Mouse (Mus musculus): Measurements from ENCODE around the gene Aqp9. TPM values are rescaled to one million over a fixed set of nuclear protein-coding genes. Genes with fewer than 3 reads are reported as not detected.

The Aqp9 gene
- total RNA-seq, 2 experiments from 2014 or later: 128 to 163 TPM

- ATAC-seq (replicated peaks; ENCODE audit: low FRiP score, poor library complexity, severe bottlenecking): no peak; the same call in 1 of the 2 replicates
Measured at GRCm38 (mm10) chr9:71071581-71072330, 96.7 kb downstream of the Aqp9 start.

GRCm38 (mm10) chr9:71070628-71071027 is 97.9 kb downstream of the Aqp9 start:
- no peak for ATAC-seq (replicated peaks; ENCODE audit: low FRiP score, poor library complexity, severe bottlenecking)

GRCm38 (mm10) chr9:71068866-71069390 is 99.6 kb downstream of the Aqp9 start:
- ATAC-seq (replicated peaks; ENCODE audit: low FRiP score, poor library complexity, severe bottlenecking): no peak

- no peak for ATAC-seq (replicated peaks; ENCODE audit: low FRiP score, poor library complexity, severe bottlenecking)
Measured at GRCm38 (mm10) chr9:71067156-71067555, 101.3 kb downstream of the Aqp9 start.

- ATAC-seq (replicated peaks; ENCODE audit: low FRiP score, poor library complexity, severe bottlenecking): no peak
Measured at GRCm38 (mm10) chr9:71066491-71066890, 102.0 kb downstream of the Aqp9 start.

- no peak for ATAC-seq (replicated peaks; ENCODE audit: low FRiP score, poor library complexity, severe bottlenecking)
Measured at GRCm38 (mm10) chr9:71065343-71065875, 103.1 kb downstream of the Aqp9 start.

- no peak for ATAC-seq (replicated peaks; ENCODE audit: low FRiP score, poor library complexity, severe bottlenecking)
Measured at GRCm38 (mm10) chr9:71064291-71064840, 104.1 kb downstream of the Aqp9 start.

GRCm38 (mm10) chr9:71063551-71063950 is 104.9 kb downstream of the Aqp9 start:
- ATAC-seq (replicated peaks; ENCODE audit: low FRiP score, poor library complexity, severe bottlenecking): no peak

- ATAC-seq (replicated peaks; ENCODE audit: low FRiP score, poor library complexity, severe bottlenecking): no peak
Measured at GRCm38 (mm10) chr9:71062976-71063375, 105.5 kb downstream of the Aqp9 start.

- ATAC-seq (replicated peaks; ENCODE audit: low FRiP score, poor library complexity, severe bottlenecking): no peak
Measured at GRCm38 (mm10) chr9:71062301-71062700, 106.2 kb downstream of the Aqp9 start.

Other genes with a start within 250 kb of the Aqp9 start
- gene Lipc, start 216.5 kb downstream of the Aqp9 start, total RNA-seq (2015; ENCODE audit: low replicate concordance): not detected in 2 replicates
- 0.28 TPM in 1 of 2 replicates, not detected in the other for gene Lipc, start 216.5 kb downstream of the Aqp9 start, total RNA-seq (2017; ENCODE audit: low replicate concordance)
- gene Aldh1a2, start 47.1 kb upstream of the Aqp9 start, total RNA-seq (2015; ENCODE audit: low replicate concordance): not detected in 2 replicates
- not detected in 2 replicates for gene Aldh1a2, start 47.1 kb upstream of the Aqp9 start, total RNA-seq (2017; ENCODE audit: low replicate concordance)

All from erythroblast, adult 5-6 weeks (primary cell).